Mouse (Mus musculus) spleen, adult 12 weeks (tissue): ENCODE measurements around the gene Spink4.

ENCODE experiments used
- DNase-seq: peaks from one replicate; pipeline ENCODE4 v3.0.0; 2022; ENCODE audit warnings: low spot score

The Spink4 gene

GRCm38 (mm10) chr4:40969781-40970591, 50.1 kb downstream of the Spink4 start:
- no peak for DNase-seq

- no peak for DNase-seq
Observed at GRCm38 (mm10) chr4:40970592-40970841, 50.7 kb downstream of the Spink4 start.

- peak; percentile 88 for DNase-seq
Observed at GRCm38 (mm10) chr4:40970842-40971701, 51.2 kb downstream of the Spink4 start, which contains the start of gene Nfx1. Nfx1 (plus strand) TSS chr4:40970906.

- DNase-seq, result peak; percentile 51
Observed at GRCm38 (mm10) chr4:40971744-40972143, 51.9 kb downstream of the Spink4 start.

- no peak for DNase-seq
Observed at GRCm38 (mm10) chr4:40974011-40974410, 54.2 kb downstream of the Spink4 start.

GRCm38 (mm10) chr4:40975678-40976077, 55.8 kb downstream of the Spink4 start:
- no peak for DNase-seq

- DNase-seq, result no peak
Observed at GRCm38 (mm10) chr4:40976651-40977050, 56.8 kb downstream of the Spink4 start.

- DNase-seq, result no peak
Observed at GRCm38 (mm10) chr4:40979430-40979829, 59.6 kb downstream of the Spink4 start.
